Mouse (Mus musculus): ENCODE data around the gene Ezr.

- TF ChIP-seq CTCF (conservative IDR thresholded peaks at IDR 0.05; ENCODE audit: insufficient read depth, insufficient read length, low read depth, low read length): no peak
- no peak for TF ChIP-seq POLR2A (IDR thresholded peaks at IDR 0.05; ENCODE audit: low read depth, low read length)
Observed at GRCm38 (mm10) chr17:6731132-6731531, 51.5 kb downstream of the Ezr start.
